Mouse (Mus musculus) hematopoietic stem cell, adult 5-6 weeks (primary cell): ENCODE measurements at regions not wholly inside any gene's neighbourhood (a gene's known extent, or its start where the extent isn't known, plus 50 kb on each side); places are given as distances from the start of the nearest gene placed in this dataset.
A peak's percentile ranks its signal among the peaks of the same experiment; 100 is the strongest.

Source experiments
- ATAC-seq, 2 experiments: fragments of 125-278 bp in 1 of 2; replicated peaks in 1 of 2; 2 replicates each; pipeline ENCODE4 v1.8.0; 2016 to 2017; ENCODE audit warnings: inconsistent platforms in 2 of 2, mild to moderate bottlenecking in 2 of 2, moderate number of reproducible peaks in 2 of 2, low read depth in 1 of 2, moderate TSS enrichment in 1 of 2; ENCODE audit not compliant: low FRiP score in 2 of 2, poor library complexity in 2 of 2, severe bottlenecking in 2 of 2, insufficient read depth in 1 of 2, low TSS enrichment in 1 of 2

GRCm38 (mm10) chr1:55947618-55948283 is 542.0 kb downstream of the Plcl1 start:
- ATAC-seq = no peak

- no peak for ATAC-seq
Measured at GRCm38 (mm10) chr1:55949606-55950005, 543.9 kb downstream of the Plcl1 start.

GRCm38 (mm10) chr1:55957804-55958445 is 552.2 kb downstream of the Plcl1 start:
- ATAC-seq = peak; percentile 27 to 58; a peak in 1 of 4 replicates

- ATAC-seq = peak; percentile 64 to 78; a peak in 3 of 4 replicates
Measured at GRCm38 (mm10) chr1:55960291-55960690, 554.6 kb downstream of the Plcl1 start.

- ATAC-seq = no peak
Measured at GRCm38 (mm10) chr1:55963867-55964266, 558.1 kb downstream of the Plcl1 start.

DNA sequence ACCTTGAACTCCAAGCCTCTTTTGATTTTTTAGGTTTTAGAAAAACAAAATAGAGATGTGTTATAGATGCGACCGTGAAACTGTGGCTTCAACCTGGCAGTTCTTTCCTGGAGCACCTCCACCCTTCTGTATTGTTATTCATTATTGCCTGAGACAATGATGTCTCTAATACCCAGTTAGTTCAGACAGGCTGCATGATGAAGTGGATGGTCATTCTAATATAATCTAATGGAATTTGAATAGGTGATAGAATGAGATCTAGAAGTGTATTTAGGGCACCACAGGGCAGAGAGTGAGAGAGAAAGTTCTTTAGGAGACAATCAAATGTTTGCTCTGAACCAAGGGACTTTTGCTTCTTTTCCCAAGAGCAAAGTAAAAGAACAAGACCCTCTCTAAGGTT is 560.6 kb downstream of the Plcl1 start:
- ATAC-seq = no peak

- ATAC-seq = no peak
Measured at GRCm38 (mm10) chr1:55967869-55968268, 562.1 kb downstream of the Plcl1 start.

GRCm38 (mm10) chr1:55977796-55978195 is 572.1 kb downstream of the Plcl1 start:
- no peak for ATAC-seq

GRCm38 (mm10) chr1:55983522-55984066 is 577.9 kb downstream of the Plcl1 start:
- no peak for ATAC-seq

- ATAC-seq = no peak
Measured at GRCm38 (mm10) chr1:55997074-55997473, 591.4 kb downstream of the Plcl1 start.
